Mouse (Mus musculus) right cerebral cortex, postnatal 14 days (tissue): ENCODE data around the gene Rhog.

Source experiments
- DNase-seq: peaks from one replicate; pipeline ENCODE4 v3.0.0; 2022

Rhog gene

GRCm38 (mm10) chr7:102211071-102211470 is 44.8 kb downstream of the Rhog start:
- no peak for DNase-seq

- DNase-seq: peak; percentile 99
These were observed 45.8 kb downstream of the Rhog start, which contains the start of the genes Nup98 and Pgap2 for GRCm38 (mm10) chr7:102209756-102210721. Gene Nup98 (minus strand): TSS chr7:102210176. Gene Pgap2 (plus strand): TSS chr7:102210208.

GRCm38 (mm10) chr7:102208806-102209363 is 47.0 kb downstream of the Rhog start:
- no peak for DNase-seq

- DNase-seq: no peak
These were observed 50.2 kb downstream of the Rhog start for GRCm38 (mm10) chr7:102205646-102206045.

GRCm38 (mm10) chr7:102204296-102204857 is 51.5 kb downstream of the Rhog start:
- no peak for DNase-seq

GRCm38 (mm10) chr7:102200996-102201785 is 54.7 kb downstream of the Rhog start:
- no peak for DNase-seq

GRCm38 (mm10) chr7:102200576-102200975 is 55.3 kb downstream of the Rhog start:
- no peak for DNase-seq

- DNase-seq: no peak
These were observed 63.5 kb downstream of the Rhog start for GRCm38 (mm10) chr7:102192356-102192755.
